Mouse (Mus musculus): ENCODE measurements at regions not wholly inside any gene's neighbourhood (a gene's known extent, or its start where the extent isn't known, plus 50 kb on each side); places are given as distances from the start of the nearest gene placed in this dataset.
A peak's percentile ranks its signal among the peaks of the same experiment; 100 is the strongest.

DNA sequence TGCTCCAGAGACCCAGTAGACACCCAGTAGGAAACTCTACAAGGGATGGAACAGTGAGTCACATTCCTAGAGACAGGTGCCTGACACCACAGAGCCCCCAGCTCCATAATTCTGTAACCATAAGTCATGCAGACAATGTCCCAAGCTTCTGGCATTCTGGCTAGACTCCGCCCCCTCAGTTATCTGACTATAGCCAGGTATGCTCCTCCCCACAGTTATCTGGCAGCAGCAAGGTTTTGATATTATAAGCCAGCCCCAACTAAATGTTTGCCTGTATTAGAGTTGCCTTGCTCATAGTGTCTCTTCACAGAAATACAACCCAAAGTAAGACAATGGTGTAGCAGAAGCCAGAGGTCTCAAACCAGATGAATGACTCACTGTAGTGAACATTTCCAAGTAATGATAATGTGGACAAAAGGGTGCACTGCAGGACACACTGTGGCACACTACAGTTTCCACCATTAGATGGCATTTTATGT is 121.4 kb upstream of the Otogl start:
- no peak for DNase-seq (ENCODE audit: low spot score in 2 of 2)

- DNase-seq (ENCODE audit: low spot score in 2 of 2): no peak
These were observed 115.6 kb upstream of the Otogl start for GRCm38 (mm10) chr10:108027506-108027905.

- no peak for DNase-seq (ENCODE audit: low spot score in 2 of 2)
These were observed 112.3 kb upstream of the Otogl start for GRCm38 (mm10) chr10:108024227-108024626.

GRCm38 (mm10) chr10:108016552-108016951 is 104.6 kb upstream of the Otogl start:
- DNase-seq (ENCODE audit: low spot score in 2 of 2): no peak

DNA sequence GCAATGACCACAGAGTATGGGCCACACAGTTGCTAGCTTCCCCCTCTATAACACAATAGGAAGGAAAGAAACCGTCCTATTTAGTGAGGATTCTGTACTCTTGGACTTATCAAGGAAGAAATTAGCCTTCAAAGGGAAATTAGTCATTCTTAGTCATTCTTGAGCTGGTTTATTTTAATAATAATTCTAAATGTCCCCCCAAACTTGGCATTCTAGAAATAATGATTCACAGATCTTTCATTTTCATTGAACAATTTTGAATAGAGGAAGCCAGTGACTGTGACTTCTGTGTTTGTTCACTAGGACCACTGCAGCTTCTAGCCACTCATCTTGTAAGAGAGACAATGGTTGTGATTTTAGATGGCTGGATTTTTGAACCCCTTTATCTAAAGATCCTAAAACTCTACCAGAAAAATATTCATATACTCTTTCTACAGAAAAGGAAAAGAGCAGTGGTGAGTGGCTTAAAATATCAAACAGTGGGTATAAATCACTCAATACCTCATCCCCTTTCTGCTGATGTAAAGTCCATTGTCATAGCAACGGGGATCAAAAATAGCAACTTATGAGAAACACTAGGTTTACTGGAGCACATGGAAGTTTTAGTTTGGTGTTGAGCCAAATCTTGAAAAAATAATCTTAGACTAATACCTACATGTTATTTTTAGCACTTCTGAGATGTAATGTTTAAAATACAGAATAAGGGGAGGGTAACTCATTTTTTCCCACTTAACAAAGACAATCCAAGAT is 83.1 kb upstream of the Otogl start:
- DNase-seq (ENCODE audit: low spot score in 2 of 2): no peak

GRCm38 (mm10) chr10:107992621-107993020 is 80.7 kb upstream of the Otogl start:
- peak; percentile 33 to 64 for DNase-seq (ENCODE audit: low spot score in 2 of 2)

- no peak for DNase-seq (ENCODE audit: low spot score in 2 of 2)
These were observed 78.6 kb upstream of the Otogl start for GRCm38 (mm10) chr10:107990557-107990956.

DNA sequence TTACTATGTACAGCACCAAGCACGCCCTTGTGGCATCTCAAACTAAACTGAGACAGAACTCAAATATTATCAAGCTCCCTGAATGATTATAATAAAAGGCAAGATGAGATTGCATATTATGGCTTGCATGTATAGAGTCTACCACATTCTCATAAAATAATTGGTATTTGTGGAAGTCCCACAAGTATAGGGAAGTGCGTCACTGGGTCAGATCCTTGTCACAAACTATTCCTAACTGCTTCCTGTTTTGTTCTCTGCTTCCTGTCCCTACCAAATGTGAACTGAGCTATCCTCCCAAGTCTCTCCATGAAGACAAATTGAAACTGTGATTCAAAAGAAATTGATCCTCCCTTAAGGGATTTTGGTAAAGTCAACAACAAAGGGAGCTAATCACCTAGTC is 78.0 kb upstream of the Otogl start:
- DNase-seq (ENCODE audit: low spot score in 2 of 2): no peak

- DNase-seq (ENCODE audit: low spot score in 2 of 2): no peak
These were observed 70.7 kb upstream of the Otogl start for GRCm38 (mm10) chr10:107982632-107983031.

- no peak for DNase-seq (ENCODE audit: low spot score in 2 of 2)
These were observed 70.1 kb upstream of the Otogl start for GRCm38 (mm10) chr10:107982082-107982481.

GRCm38 (mm10) chr10:107976392-107976965 is 64.5 kb upstream of the Otogl start:
- DNase-seq (ENCODE audit: low spot score in 2 of 2): no peak

DNA sequence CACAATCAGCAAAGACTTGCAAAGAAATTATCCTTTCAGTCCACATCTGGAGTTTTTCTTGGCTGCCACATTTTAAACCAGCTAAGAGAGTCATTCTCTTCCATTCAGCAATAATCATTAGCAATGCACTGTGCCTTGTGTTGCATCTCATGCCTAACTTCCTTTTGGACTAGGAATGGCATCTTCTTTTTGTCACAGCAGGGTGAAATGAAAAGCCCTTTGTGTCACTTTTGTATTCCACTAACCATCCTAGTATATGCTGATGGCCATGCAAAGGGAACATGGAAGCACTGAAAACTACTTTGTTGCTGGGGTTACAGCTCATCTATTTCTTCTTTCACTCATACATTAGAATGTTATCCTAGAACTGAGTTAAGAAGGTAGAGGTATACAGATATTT is 59.8 kb upstream of the Otogl start:
- no peak for DNase-seq (ENCODE audit: low spot score in 2 of 2)

- DNase-seq (ENCODE audit: low spot score in 2 of 2): peak; percentile 18 to 60
These were observed 55.1 kb upstream of the Otogl start for GRCm38 (mm10) chr10:107966996-107967395.

GRCm38 (mm10) chr10:107964022-107964421 is 52.1 kb upstream of the Otogl start:
- DNase-seq (ENCODE audit: low spot score in 2 of 2): no peak

GRCm38 (mm10) chr10:107962130-107962529 is 50.2 kb upstream of the Otogl start:
- DNase-seq (ENCODE audit: low spot score in 2 of 2): no peak
